Mouse (Mus musculus) spleen, postnatal 4 days (tissue): ENCODE measurements around the gene 9130023H24Rik.

Source experiments
- DNase-seq, 2 experiments: peaks; one replicate each; pipeline ENCODE4 v3.0.0; 2022; ENCODE audit warnings: low spot score in 2 of 2

9130023H24Rik gene

DNA sequence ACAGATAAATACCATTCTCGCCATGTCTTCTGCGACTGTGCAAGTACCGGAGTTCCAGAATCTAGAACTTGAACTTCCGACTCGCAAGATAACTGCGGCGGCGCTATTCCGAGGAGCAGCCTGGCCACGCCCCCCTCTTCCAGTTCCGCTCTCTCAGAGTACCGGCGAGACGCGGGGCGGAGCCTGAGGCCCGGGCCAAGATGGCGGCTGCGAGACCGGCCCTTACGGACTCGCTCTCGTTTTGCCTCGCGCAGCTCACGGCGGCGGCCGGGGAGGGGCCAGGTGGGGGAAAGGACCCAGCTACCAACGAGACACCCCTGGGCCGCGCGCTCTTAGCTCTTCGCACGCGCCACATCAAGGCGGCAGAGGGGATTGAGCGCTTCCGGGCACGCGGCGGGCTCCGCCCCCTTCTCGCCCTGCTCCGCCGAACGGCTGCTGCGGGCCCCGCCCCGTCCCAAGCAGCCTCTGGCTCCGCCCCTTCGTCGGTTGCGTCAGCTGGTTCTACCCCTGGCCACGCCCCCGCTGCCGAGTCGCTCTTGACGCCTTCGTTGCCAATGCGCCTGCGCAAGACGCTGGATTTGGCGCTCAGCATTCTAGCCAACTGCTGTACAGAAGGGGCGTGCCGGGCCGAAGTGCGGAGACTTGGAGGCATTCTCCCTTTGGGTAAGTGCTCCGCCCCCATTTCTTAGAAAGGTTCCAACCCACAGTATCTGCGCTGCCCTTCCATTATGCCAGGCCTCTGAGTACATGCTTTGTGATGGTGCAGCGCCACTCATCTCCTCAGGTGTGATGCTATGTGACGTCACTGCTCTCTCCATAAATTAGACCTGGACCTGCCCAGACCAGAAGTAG is at the start of gene 9130023H24Rik:
Gene 9130023H24Rik, minus strand, starts transcription at position 105 of the 852 bp plus-strand sequence.
- DNase-seq = peak; percentile 100

DNA sequence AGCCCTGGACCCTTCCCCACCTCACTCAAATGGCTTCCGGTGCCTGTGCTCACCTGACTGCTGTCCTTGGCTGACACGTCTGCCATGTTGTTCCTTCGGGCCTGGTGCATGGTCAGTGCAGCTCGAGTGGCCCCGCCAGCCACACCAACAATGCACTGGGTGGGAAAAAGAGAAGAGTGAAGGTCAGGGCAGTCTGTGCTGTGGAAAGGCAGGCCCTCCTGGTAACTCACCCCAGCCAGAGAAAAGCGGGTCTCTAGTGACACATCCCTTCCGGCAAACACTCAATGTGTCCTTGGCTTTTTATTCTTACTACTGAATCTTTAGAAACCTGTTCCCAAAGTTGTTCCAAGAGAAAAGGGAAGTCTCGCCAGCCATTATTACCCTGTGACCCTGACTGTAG is 47.2 kb upstream of the 9130023H24Rik start:
- no peak for DNase-seq

DNA sequence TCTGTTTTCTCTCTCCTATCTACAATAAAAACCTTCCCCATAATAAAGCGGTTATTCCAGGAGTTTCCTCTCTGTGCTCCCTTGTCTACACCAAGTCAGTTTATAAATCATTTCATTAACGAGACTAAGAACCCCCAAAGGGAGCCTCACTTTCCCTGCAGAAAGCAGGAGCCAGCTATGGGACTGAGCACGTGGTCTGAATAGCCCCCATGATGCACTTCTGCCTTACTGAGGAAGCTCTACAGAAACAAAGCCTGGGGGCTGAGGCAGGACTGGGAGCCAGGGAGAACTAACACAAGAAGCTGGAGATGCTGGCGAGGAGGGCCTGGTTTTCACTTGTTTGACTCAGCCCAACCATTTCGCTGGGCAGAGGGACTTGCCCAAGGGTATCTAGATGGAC is 46.2 kb upstream of the 9130023H24Rik start:
- DNase-seq = no peak

DNA sequence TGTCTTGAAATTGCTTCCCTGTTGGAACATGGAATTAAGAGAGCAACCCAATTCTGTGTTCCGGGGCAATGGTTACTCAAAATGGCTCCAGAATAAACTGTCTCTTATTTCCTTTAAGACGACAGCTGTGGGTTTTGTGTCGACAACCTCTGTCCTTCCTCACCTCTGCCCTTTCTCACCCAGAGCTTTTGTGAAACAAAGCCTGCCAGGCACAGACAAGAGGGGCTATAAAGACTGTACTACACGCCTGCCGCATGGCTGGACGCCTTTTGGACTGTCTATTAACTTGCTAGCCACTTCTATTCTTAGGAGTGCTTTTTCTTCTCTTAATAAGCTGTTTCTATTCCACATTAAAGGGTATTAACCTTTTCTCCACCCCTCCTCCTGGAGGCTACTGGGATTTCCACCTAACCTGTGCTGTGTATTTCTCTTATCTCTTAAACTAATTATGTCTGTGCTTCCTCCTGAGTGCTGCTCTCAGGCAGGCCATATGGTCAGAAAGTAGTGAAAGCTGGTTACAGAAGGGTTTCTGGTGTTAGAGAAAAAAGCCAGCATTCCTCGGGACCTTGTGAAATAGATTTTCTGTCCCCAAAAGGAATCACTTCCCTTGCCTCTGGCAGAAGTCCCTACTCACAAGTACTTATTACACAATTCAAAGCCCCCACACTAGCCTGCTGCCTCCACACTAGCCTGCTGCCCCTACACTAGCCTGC is 44.9 kb upstream of the 9130023H24Rik start:
- DNase-seq = no peak

DNA sequence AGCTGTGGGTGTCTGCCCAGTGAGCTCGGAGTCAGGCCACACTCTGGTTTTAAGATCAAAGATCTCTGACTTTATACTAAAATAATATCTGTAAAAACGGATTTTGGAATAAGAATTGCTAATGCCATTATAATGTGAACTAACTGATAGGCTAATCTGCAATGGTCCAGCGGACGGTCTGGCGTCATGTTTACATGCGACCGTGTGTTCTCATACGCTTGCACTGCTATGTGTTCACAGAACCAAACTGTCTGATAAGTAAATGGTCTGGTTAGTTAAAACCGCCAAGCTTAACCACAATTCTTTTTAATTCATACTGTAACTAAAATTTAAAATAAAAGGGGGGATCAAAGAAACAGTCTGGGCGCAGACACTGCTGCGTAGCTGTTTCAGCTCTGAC is 43.9 kb upstream of the 9130023H24Rik start:
- no peak for DNase-seq

DNA sequence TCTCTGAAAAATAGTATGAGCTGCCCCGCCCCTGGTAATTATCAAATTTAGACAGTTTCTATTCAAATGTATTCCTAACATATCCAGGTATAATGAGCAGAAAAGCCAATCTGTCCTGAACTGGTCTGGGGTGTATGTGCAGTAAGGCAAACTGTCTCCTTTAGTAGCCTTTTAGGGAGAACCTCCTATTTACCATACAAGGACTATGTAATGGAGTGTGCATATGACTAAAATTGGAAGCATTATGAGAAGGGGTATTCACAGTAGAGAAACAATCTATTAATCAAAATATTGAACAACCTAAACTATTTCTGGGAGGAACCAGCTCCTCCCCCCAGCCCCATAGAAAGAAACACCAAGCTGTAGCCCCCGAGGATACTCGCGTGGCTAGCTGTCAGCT is 41.9 kb upstream of the 9130023H24Rik start:
- no peak for DNase-seq

DNA sequence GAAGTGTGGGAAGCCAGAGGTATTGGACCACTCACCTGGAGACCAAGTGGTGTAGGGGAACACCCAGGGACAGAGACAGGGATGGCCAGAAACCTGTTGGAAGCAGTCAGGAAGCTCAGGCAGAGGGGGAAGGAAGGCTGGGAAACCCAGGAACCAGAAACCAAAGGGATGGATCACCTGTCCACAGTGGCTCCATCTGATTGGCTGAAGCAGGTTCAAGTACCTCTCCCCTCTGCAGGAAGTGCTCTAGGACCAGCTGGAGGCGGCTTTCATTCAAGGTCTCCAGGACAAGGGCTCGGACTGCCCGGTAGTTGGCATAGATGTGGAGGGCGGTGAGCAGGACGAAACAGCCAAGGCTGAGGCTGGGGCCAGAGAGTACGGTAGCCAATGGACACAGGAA is 38.2 kb upstream of the 9130023H24Rik start:
- no peak for DNase-seq

DNA sequence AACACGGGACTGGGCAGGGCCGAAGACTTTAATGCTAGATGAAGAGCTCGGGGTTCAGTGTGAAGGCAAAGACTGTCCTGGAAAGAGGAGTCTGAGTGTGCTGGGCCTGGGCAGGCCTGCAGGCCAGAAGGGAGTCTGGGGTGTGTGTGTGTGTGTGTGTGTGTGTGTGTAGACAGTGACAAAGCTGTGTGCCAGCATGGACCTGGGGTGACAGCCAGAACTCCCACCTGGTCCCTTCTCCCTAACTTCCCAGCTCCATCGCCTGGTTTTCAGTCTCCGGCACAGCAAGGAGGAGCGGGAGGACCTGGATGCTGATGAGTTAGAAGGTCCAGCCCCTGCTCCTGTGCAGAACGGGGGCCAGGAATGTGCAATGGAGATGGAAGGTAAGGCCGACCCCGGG is 33.7 kb upstream of the 9130023H24Rik start:
- no peak for DNase-seq

DNA sequence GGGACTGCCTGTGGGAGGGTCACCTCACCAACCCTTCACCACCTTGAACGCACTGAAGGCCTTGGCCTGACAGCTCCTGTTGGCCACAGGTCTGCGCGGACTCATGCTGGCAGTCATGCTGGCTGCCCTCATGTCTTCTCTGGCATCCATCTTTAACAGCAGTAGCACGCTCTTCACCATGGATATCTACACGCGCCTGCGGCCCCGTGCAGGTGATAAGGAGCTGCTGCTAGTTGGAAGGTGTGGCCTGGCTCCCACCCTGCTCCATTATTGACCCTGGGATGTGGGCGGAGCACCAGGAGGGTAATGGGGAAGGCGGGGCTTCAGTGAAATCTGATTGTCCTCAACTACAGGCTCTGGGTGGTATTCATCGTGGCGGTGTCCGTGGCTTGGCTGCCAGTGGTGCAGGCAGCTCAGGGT is 32.6 kb upstream of the 9130023H24Rik start:
- peak in 1 of 2 experiments; percentile 62 for DNase-seq

DNA sequence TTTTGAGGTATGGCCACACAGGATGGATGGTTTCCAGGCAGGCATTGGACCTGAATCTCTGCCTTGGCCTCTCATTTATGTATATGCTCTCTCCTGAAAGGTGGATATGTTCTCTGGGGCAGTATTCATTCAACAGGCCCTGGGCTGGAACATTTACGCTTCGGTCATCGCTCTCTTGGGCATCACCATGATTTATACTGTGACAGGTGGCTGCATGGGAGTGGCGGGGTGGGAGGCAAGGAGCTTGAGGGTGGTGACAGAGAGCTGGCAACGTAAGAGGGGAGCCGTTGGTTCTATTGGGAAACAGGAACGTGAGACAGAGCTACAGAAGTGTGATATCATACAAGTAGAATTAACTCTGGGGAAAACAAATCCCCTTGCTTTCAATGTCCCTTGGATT is 30.0 kb upstream of the 9130023H24Rik start:
- no peak for DNase-seq

DNA sequence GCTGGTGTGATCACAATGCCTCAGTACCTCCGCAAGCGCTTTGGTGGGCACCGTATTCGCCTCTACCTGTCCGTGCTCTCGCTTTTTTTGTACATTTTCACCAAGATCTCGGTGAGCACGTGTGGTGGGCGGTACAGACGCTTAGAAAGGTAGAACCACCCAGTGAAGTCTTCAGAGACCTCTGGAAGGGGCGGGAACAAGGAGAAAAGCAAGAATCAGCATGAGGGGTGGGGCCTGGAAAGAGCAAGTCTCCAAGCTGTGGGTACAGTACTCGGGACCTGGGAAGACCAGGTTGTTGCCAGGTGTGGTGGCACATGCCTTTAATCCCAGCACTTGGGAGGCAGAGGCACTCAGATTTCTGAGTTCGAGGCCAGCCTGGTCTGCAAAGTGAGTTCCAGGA is 29.6 kb upstream of the 9130023H24Rik start:
- DNase-seq = no peak

DNA sequence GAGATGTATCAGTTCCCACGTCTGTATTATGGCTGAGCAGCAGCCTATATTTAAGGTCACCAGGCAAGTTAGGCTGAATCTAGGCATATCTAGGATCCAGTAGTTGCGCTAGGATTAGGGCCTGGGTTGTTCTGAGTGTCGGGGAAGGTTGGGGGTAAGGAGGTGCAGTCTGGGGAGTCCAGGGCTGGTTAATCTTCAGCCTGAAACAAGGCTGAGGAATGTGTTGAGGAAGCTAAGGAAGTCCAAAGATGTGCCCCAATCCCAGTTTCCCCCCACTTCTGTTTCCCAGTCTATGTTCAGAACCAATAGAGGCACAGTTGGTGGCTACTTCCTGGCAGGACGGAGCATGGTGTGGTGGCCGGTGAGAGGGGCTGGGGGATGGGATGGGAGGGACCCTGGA is 28.2 kb upstream of the 9130023H24Rik start:
- no peak for DNase-seq

DNA sequence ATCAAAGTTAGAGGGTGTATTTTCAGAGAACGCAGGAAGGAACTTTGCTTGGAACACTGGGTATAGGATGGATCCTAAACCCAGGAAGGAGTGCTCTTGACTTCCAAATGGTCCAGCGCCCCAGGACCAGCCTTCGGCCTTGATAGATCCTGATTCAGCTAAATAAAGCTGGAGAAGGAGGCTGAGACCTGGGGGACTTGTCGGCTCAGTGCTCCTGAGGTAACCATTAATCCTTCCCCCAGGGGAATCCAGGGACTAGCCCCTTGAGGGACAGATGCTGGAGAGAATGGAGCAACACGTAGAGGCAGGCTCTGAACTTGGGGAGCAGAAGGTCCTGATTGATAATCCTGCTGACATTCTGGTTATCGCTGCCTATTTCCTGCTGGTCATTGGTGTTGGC is 27.6 kb upstream of the 9130023H24Rik start, which contains the start of gene Slc5a2:
Gene Slc5a2, plus strand, starts transcription at position 247 of the 400 bp plus-strand sequence.
- no peak for DNase-seq

DNA sequence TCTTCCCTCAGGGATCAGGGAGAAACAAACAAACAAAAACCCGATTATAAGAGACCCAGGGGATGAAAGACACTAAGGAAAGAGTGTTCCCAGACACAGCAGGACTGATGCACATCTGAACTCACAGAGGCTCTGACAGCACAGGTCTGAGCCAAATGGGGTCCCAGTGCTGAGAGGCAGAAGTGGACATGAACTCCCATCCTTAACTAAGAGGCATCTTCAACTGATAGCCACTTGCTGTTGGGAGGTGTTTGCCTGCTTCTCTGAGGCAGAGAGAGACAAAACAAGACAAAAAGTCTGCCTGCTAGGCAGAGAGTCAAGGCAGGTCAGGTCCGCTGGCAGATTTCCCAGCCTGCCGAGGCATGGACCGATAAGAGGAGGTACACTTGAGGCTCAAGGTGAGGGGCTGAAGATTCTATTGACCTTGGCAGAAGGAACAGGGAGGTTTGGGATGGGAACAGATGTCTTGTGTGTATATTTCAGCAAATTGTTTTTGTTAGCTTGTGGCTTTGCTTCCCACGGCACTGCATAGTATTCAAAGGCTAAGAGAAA is 19.0 kb upstream of the 9130023H24Rik start:
- peak in 1 of 2 experiments; percentile 55 for DNase-seq

DNA sequence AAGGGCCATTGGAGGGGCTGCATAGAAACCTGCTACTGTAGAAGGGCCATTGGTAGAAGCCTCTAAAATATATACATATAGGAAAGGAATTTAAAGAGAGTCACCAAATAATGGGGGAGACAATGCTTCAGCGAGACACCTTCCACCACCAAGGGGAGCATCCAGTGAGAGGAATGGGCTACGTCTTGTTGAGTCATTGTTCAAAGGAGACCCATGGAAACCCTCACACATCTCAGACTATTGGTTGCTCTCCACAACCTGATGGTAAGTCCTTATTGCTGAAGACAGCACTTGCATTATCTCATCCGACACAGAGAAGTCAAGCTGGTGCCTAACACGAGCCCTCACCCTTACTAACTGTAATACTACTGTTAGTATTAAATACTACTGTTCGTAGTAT is 17.9 kb upstream of the 9130023H24Rik start:
- no peak for DNase-seq

DNA sequence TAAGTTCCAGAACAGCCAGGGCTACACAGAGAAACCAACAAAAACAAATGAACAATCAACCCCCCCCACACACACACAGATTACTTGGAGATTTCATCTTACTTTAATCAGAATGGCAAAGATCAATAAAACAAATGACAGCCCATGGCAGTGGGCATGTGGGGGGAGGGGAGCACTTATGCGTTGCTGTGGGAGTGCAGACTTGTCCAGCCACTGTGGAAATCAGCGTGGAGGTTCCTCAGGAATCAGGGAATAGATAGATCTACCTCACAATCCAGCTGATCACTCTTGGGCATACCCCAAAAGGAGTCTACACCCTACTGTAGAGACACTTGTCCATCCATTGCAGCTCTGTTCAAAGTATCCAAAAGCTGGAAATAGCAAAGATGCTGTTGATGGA is 17.1 kb upstream of the 9130023H24Rik start:
- DNase-seq = no peak

DNA sequence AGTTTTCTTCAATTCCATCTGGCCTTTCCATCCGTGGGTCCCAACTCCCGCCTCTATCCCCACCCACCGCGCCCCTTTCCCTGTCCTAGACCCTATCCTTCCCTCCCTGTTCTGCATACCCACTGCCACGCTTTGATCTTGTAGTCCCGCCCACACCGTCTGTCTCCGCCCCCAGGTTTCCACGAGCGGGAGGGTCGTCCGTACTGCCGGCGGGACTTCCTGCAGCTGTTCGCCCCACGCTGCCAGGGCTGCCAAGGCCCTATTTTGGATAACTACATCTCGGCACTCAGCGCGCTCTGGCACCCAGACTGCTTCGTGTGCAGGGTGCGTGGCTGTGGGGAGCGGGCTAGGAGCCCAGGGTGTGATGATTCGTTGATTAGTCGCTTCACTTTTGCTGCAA is 14.8 kb upstream of the 9130023H24Rik start:
- DNase-seq = peak in 1 of 2 experiments; percentile 63

DNA sequence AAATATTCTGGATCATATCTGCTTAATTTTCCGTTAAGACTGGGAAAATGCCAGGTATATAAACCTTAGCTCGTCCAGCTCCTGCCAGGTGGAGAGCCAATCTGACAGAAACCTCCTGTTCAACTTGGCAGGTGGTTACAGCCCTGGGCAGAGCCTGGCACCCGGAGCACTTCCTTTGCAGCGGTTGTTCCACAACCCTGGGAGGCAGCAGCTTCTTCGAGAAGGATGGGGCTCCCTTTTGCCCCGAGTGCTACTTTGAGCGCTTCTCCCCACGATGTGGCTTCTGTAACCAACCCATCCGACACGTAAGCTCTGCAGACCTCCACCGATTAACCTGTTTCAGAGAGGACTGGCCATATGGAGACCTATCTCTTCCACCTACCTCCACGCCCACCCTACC is 14.1 kb upstream of the 9130023H24Rik start:
- DNase-seq = peak in 1 of 2 experiments; percentile 55

DNA sequence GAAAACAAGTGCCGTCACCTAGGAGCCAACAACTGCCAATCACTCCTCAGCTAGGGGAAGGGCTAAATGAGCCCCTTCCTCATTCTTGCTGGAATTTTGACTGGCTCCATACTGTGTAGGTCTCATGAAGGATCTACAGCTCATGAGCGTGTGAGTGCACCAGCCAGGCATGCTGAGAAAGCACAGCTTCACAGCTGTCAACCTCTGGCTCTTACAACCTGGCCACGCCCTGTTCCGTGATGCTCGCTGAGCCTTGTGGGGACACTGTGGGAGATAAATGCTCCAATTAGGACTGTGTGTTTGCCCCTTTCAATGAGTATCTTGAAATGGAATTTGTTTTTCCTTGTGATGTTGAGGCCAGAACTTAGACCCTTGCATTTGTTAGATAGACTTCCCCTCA is 12.2 kb upstream of the 9130023H24Rik start:
- peak in 1 of 2 experiments; percentile 59 for DNase-seq

DNA sequence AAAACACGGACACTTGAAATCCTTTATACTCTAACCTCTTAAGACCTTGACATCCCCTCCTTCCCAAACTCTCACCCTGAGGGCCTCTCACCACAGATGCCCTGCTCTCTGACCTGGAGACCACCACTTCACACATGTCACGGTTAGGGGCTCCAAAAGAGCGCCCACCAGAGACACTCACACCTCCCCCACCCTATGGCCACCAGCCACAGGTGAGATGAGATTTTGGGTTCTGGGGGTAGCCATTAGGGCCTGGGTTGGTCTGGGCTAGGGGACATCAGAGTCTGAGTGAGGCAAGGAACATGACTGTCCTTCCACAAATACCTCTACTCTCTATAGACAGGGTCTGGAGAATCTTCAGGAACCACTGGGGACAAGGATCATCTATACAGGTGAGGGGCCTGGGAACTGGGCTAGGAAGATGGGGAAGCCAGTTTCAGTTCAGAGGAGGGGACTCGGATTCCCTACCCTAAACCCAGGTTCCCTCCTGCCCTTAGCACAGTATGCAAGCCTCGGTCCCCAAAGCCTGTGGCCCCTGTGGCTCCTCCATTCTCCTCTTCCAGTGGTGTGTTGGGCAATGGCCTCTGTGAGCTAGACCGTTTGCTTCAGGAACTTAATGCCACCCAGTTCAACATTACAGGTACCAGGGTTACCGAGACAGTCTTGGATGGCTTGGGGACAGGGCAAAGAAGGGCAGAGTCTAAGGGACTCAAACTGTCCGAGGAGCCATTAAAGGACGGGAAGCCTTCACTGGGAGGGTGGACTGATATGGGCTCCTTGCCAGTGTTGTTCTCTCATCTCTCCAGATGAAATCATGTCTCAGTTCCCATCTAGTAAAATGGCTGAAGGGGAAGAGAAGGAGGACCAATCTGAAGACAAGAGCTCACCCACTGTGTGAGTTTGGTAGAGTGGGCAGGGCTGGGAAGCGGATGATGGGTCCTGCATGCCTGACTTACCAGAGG is 10.5 kb upstream of the 9130023H24Rik start:
- DNase-seq = peak in 1 of 2 experiments; percentile 62

DNA sequence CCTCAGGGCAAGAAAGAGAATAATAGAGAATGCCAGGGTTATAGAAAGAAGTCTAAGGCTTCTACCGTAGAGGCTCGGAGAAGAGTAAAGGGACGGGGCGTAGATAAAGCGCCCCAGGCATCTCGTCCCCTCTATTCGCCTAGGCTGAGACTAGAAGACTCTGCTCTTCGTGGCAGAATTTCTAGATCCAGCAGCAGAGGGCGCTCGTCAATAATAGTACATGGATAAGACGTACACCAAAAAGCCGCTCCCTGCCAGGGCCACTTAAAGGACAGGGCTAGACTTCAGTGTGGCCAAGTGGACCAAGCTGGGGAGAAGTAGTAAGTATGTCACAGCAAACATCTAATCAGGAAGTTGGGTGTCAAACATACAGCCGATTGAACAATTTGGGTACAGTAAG is 9.6 kb upstream of the 9130023H24Rik start:
- peak; percentile 87 to 94 for DNase-seq
